Mouse (Mus musculus) midbrain, embryonic 14.5 days (tissue): Measurements from ENCODE around the gene Olfr1511. TPM values are rescaled to one million over a fixed set of nuclear protein-coding genes. Genes with fewer than 3 reads are reported as not detected.

Experiments used
- ATAC-seq: fragments of 200-750 bp; cut with Nextera tagmentation; 2 replicates; pipeline ENCODE4 v1.8.0; 2017; ENCODE audit warnings: moderate number of reproducible peaks, moderate library complexity; ENCODE audit not compliant: low FRiP score, low TSS enrichment
- DNase-seq: peaks from one replicate; pipeline ENCODE4 v3.0.0-alpha.2; 2015
- H3K27ac ChIP-seq: fragments of 300-500 bp; sonication (generic); replicated peaks from 2 replicates; pipeline ENCODE4 v1.5.1; 2014; ENCODE audit warnings: mild to moderate bottlenecking, low read depth, low read length, moderate library complexity
- H3K27me3 ChIP-seq: fragments of 300-500 bp; sonication (generic); 2 replicates; pipeline ENCODE4 v1.6.1; 2014; ENCODE audit warnings: low read length, control low read depth, mixed read lengths; ENCODE audit not compliant: control insufficient read depth, insufficient read depth
- H3K36me3 ChIP-seq: fragments of 300-500 bp; sonication (generic); 2 replicates; pipeline ENCODE4 v1.6.1; 2014; ENCODE audit warnings: low read length, control low read depth; ENCODE audit not compliant: control insufficient read depth, insufficient read depth
- H3K4me1 ChIP-seq: fragments of 300-500 bp; sonication (generic); 2 replicates; pipeline ENCODE4 v1.6.1; 2014; ENCODE audit warnings: mild to moderate bottlenecking, antibody characterized with exemption, low read length, control low read depth; ENCODE audit not compliant: control insufficient read depth, insufficient read depth
- H3K4me2 ChIP-seq: fragments of 300-500 bp; sonication (generic); 2 replicates; pipeline ENCODE4 v1.6.1; 2014; ENCODE audit warnings: mild to moderate bottlenecking, low read length, moderate library complexity
- H3K4me3 ChIP-seq: fragments of 300-500 bp; sonication (generic); replicated peaks from 2 replicates; pipeline ENCODE4 v1.5.1; 2014; ENCODE audit warnings: low read depth, low read length
- H3K9ac ChIP-seq: fragments of 300-500 bp; sonication (generic); replicated peaks from 2 replicates; pipeline ENCODE4 v1.6.1; 2014; ENCODE audit warnings: mild to moderate bottlenecking, low read length, moderate library complexity
- H3K9me3 ChIP-seq: fragments of 300-500 bp; sonication (generic); 2 replicates; pipeline ENCODE4 v1.6.1; 2016; ENCODE audit warnings: low read length, control low read depth, mixed read lengths; ENCODE audit not compliant: control insufficient read depth
- WGBS: fragments of 180-500 bp; shearing (Covaris S2); extraction: QIAGEN DNeasy Blood & Tissue Kit; methylation state at CpG from one replicate; pipeline ENCODE4 v1.1.7; 2014; 5-methylcytosine and 5-hydroxymethylcytosine counted together
- polyA plus RNA-seq: library from polyadenylated mRNA; unstranded; fragments of >200 nt; fragmentation: Nextera tagmentation; extraction: Ambion mirVana; gene quantifications from 2 replicates; pipeline ENCODE4 v1.2.1, GENCODE M21; 2014

Gene Olfr1511
- polyA plus RNA-seq, 1 experiment from 2014 or later = not detected

DNA sequence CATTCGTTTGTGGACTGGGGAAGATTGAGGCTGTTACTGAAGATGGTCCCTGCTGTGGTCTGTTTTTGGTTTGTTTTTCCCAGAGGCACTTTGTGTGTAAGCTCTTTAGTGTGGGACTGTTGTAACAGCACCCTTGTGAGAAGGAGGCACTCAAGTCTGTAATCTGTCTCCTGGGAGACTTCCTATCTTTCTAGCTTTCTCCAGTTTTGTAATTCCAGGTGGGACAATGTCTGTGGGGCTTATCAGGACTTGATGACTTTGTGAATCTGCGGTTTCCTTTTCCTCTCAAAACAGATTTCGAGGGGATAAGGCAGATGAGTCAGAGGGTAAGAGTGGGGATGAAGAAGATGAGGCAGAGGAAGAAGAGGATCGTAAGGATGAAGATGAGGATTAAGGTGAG lies 40.9 kb downstream of the Olfr1511 start, which contains the start of gene Olfr1513:
Gene Olfr1513 (minus strand): TSS at position 101 of the 400 bp plus-strand sequence.
- Histone ChIP-seq H3K9me3 (no peaks in the 10 kb centered on the region), H3K4me3 (no peak within 1 kb of the TSS), H3K4me2 (no peak within 1 kb of the TSS), H3K36me3 (no peaks in the 10 kb centered on the region), H3K4me1 (no peaks in the 10 kb centered on the region), H3K27me3 (no peaks in the 10 kb centered on the region), H3K9ac (no peak within 1 kb of the TSS), H3K27ac (no peak within 1 kb of the TSS)
- 86% methylated on average over 4 of the region's 4 CpGs for WGBS
- ATAC-seq (no peak), DNase-seq (no peak)

Other genes starting within 250 kb of the Olfr1511 start
- 58.7 and 74.9 TPM in 2 replicates for gene Supt16, start 200.0 kb downstream of the Olfr1511 start, polyA plus RNA-seq
- gene Chd8, start 139.6 kb downstream of the Olfr1511 start, polyA plus RNA-seq = 47.5 and 53.4 TPM in 2 replicates
- gene Tox4, start 118.2 kb downstream of the Olfr1511 start, polyA plus RNA-seq = 52.6 and 56.1 TPM in 2 replicates
- gene Rab2b, start 117.8 kb downstream of the Olfr1511 start, polyA plus RNA-seq = 60.4 and 65.7 TPM in 2 replicates
- 39.8 and 42.8 TPM in 2 replicates for gene Mettl3, start 92.3 kb downstream of the Olfr1511 start, polyA plus RNA-seq
- gene Sall2, start 68.6 kb downstream of the Olfr1511 start, polyA plus RNA-seq = 40.1 and 55.6 TPM in 2 replicates
- not detected in 2 replicates for gene Olfr1513, start 41.0 kb downstream of the Olfr1511 start, polyA plus RNA-seq
- gene Olfr1512, start 18.2 kb downstream of the Olfr1511 start, polyA plus RNA-seq = not detected in 2 replicates
- not detected in 2 replicates for gene Olfr1510, start 17.0 kb upstream of the Olfr1511 start, polyA plus RNA-seq
- not detected in 2 replicates for gene Olfr1509, start 45.6 kb upstream of the Olfr1511 start, polyA plus RNA-seq
- not detected in 2 replicates for gene Olfr1508, start 70.1 kb upstream of the Olfr1511 start, polyA plus RNA-seq
- gene Olfr1507, start 98.4 kb upstream of the Olfr1511 start, polyA plus RNA-seq = not detected in 2 replicates